Mouse (Mus musculus) liver, embryonic 14.5 days (tissue): ENCODE results near the gene Ntm.

Source experiments
- CTCF ChIP-seq: IDR thresholded peaks from 2 replicates; pipeline ENCODE4 v1.5.1; 2016; ENCODE audit warnings: antibody characterized with exemption, low read depth, control low read depth
- EP300 ChIP-seq: IDR thresholded peaks from 2 replicates; pipeline ENCODE4 v1.6.1; 2016; ENCODE audit warnings: antibody characterized with exemption, low read depth

DNA sequence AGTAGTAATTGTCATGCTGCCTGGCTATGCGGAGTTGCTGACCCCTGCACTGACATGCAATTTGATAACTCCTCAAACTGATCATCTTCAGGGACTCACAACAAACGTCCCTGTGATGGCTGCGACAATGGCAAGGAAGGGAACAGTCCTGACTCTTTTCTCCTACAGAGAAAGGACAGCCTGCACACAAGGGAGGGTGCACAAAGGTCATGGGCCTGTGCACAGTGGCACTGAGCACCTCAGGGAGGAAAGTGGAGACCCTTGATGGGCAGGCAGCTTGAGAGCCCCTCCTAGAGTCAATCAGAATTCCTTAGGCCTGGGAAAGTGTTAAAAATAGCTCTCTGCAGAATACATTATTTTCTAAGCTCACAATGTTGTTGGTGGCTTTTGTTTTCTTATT lies 951.5 kb downstream of the Ntm start:
- TF ChIP-seq CTCF: no peak
- no peak for TF ChIP-seq EP300
